Mouse (Mus musculus) lung, postnatal 0 days (tissue): ENCODE measurements at regions not wholly inside any gene's neighbourhood (a gene's known extent, or its start where the extent isn't known, plus 50 kb on each side); places are given as distances from the start of the nearest gene placed in this dataset.

ENCODE experiments used
- CTCF ChIP-seq: IDR thresholded peaks from 2 replicates; pipeline ENCODE4 v1.5.1; 2016; ENCODE audit warnings: antibody characterized with exemption, mild to moderate bottlenecking
- EP300 ChIP-seq: IDR thresholded peaks from 2 replicates; pipeline ENCODE4 v1.6.1; 2016; ENCODE audit warnings: antibody characterized with exemption, mild to moderate bottlenecking, control low read depth

GRCm38 (mm10) chr4:40355791-40356450, 76.7 kb upstream of the Ndufb6 start:
- no peak for TF ChIP-seq CTCF
- TF ChIP-seq EP300: no peak
